Mouse (Mus musculus) olfactory bulb, adult 2 months (tissue): Measurements from ENCODE around the gene Sdc4. TPM values are rescaled to one million over a fixed set of nuclear protein-coding genes. Genes with fewer than 3 reads are reported as not detected.

Source experiments
- H3K27ac ChIP-seq: fragments of 200-500 bp; 2 replicates; pipeline ENCODE4 v1.5.1; 2012; ENCODE audit warnings: low read depth, low read length; ENCODE audit not compliant: insufficient read depth
- H3K4me1 ChIP-seq: fragments of 200-500 bp; 2 replicates; pipeline ENCODE4 v1.6.1; 2012; ENCODE audit warnings: low read length; ENCODE audit not compliant: control insufficient read depth, insufficient read depth
- H3K4me3 ChIP-seq: fragments of 200-500 bp; 2 replicates; pipeline ENCODE4 v1.5.1; 2012; ENCODE audit warnings: mild to moderate bottlenecking, low read depth, low read length, moderate library complexity; ENCODE audit not compliant: insufficient read depth
- CTCF ChIP-seq: fragments of 200-500 bp; IDR thresholded peaks from 2 replicates; pipeline ENCODE4 v1.5.1; 2012; ENCODE audit warnings: low read depth, mild to moderate bottlenecking, low read length, moderate library complexity; ENCODE audit not compliant: insufficient read depth
- POLR2A ChIP-seq: fragments of 200-500 bp; IDR thresholded peaks from 2 replicates; pipeline ENCODE4 v1.6.1; 2012; ENCODE audit warnings: mild to moderate bottlenecking, low read depth, low read length, moderate library complexity; ENCODE audit not compliant: insufficient read depth
- WGBS: fragments of 180-500 bp; shearing (Covaris S2); methylation state at CpG from one replicate; pipeline ENCODE4 v1.1.7; 2018; 5-methylcytosine and 5-hydroxymethylcytosine counted together
- polyA plus RNA-seq: library from polyadenylated mRNA; stranded (reverse); fragments of >200 nt; gene quantifications from 2 replicates; pipeline ENCODE4 v1.2.4, GENCODE M21; 2012; ENCODE audit warnings: low replicate concordance; ENCODE audit not compliant: missing spikeins, insufficient read depth, insufficient read length

Gene Sdc4
- polyA plus RNA-seq, 1 experiment = 124 TPM

GRCm38 (mm10) chr2:164442315-164443050 lies 1.2 kb downstream of the Sdc4 start:
- peak overlapping the region; percentile 58 for H3K4me3 ChIP-seq
- no peak for TF ChIP-seq CTCF
- no peak for TF ChIP-seq POLR2A
- H3K4me1 ChIP-seq = peaks cover 19% of the 10 kb centered on the region
- H3K27ac ChIP-seq = peak overlapping the region; percentile 30; the same call in 1 of the 2 replicates
- 6% methylated on average over 29 of the region's 29 CpGs for WGBS

GRCm38 (mm10) chr2:164441731-164442130 lies 2.0 kb downstream of the Sdc4 start:
- Histone ChIP-seq H3K4me1 (peaks cover 22% of the 10 kb centered on the region), H3K4me3 (peak overlapping the region; percentile 25; the same call in 1 of the 2 replicates), H3K27ac (peak overlapping the region; percentile 25; the same call in 1 of the 2 replicates)
- 49% methylated on average over 7 of the region's 7 CpGs for WGBS
- TF ChIP-seq POLR2A (no peak), CTCF (no peak)

DNA sequence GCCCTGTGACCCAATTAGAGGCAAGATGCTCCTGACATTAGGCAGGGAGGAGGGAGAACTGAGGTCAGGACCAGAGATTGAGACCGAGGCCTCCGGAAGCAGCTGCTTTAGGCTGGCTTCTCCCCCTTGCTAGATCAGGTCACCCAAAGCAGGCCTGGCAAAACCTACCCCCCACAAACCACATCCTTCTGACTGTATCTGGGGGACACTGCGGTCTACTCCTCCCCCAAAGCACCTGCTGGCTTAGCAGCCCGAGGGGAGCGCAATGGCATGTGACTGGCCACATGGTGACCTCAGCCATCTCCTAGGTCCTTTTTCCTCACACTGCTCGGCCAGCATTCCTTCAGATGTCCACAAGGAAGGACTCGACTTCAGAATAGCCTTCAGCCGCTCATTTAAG lies 2.5 kb downstream of the Sdc4 start:
- WGBS = 55% methylated on average over 8 of the region's 8 CpGs

GRCm38 (mm10) chr2:164440314-164440713 lies 3.4 kb downstream of the Sdc4 start:
- no peak overlapping the region for H3K4me3 ChIP-seq
- peaks cover 26% of the 10 kb centered on the region for H3K4me1 ChIP-seq
- no peak for TF ChIP-seq POLR2A
- TF ChIP-seq CTCF = no peak
- 77% methylated on average over 5 of the region's 5 CpGs for WGBS
- no peak overlapping the region for H3K27ac ChIP-seq

More for the DNA sequence above, 2.5 kb downstream of the Sdc4 start:
- no peak for TF ChIP-seq POLR2A
- TF ChIP-seq CTCF = no peak
- Histone ChIP-seq H3K4me1 (peaks cover 26% of the 10 kb centered on the region), H3K27ac (peak overlapping the region; percentile 25; the same call in 1 of the 2 replicates), H3K4me3 (peak overlapping the region; percentile 25; the same call in 1 of the 2 replicates)

DNA sequence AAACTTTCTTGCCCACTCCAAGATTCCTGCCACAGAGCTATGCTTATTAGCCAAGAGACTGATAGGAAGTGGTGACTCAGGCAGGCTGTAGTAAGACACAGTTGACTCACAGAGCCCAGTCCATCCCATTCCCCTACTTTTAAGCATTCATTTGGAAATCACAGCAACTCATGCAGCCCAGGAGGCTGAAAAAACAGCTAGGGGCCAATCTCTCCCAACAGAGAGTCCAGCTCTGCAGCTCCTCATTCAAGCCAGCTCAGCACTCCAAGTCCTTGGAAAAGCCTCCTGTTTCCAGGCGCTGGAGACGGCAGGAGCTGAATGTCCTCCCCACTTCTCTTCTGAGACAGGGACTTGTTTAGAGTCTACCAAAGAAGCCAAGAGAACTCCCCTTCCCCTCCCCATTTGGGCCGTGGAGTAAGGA lies 4.7 kb downstream of the Sdc4 start:
- Histone ChIP-seq H3K27ac (0 out of 2 replicates have a peak overlapping the region, but pooled peaks have one; percentile 9), H3K4me3 (no peak overlapping the region), H3K4me1 (peaks cover 28% of the 10 kb centered on the region)
- TF ChIP-seq CTCF (no peak), POLR2A (no peak)
- WGBS = 52% methylated on average over 3 of the region's 3 CpGs

DNA sequence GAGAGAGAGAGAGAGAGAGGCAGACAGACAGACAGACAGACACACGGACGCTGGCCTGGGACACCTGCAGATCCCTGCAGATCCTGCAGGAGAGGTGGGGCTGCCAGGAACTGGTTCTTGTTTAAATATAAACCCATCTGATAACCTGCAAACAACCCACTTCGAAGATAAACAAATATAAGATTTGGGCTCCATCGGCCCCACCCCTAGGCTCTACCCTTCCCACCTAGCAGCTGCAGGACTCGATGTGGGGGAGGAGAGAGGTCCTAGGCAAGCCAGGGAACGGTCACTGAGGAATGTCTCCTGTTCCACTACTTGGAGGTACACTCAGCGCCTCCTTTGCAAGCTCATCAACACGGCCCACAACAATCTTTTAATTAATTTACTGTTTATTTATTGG lies 5.4 kb downstream of the Sdc4 start:
- TF ChIP-seq POLR2A = no peak
- no peak for TF ChIP-seq CTCF
- H3K27ac ChIP-seq = 0 out of 2 replicates have a peak overlapping the region, but pooled peaks have one; percentile 25
- peaks cover 26% of the 10 kb centered on the region for H3K4me1 ChIP-seq
- H3K4me3 ChIP-seq = no peak overlapping the region
- WGBS = 76% methylated on average over 8 of the region's 8 CpGs

- Histone ChIP-seq H3K27ac (0 out of 2 replicates have a peak overlapping the region, but pooled peaks have one; percentile 25), H3K4me1 (peaks cover 27% of the 10 kb centered on the region), H3K4me3 (no peak overlapping the region)
- TF ChIP-seq POLR2A = no peak
- no peak for TF ChIP-seq CTCF
- WGBS = 77% methylated on average over 6 of the region's 6 CpGs
Observed at GRCm38 (mm10) chr2:164437710-164438109, 6.0 kb downstream of the Sdc4 start.

GRCm38 (mm10) chr2:164436961-164437360 lies 6.7 kb downstream of the Sdc4 start:
- Histone ChIP-seq H3K27ac (peak overlapping the region; percentile 50; the same call in 1 of the 2 replicates), H3K4me1 (peaks cover 29% of the 10 kb centered on the region), H3K4me3 (no peak overlapping the region)
- TF ChIP-seq POLR2A (no peak), CTCF (no peak)
- WGBS = 69% methylated on average over 3 of the region's 3 CpGs

- H3K27ac ChIP-seq = peak overlapping the region; percentile 50; the same call in 1 of the 2 replicates
- H3K4me1 ChIP-seq = peaks cover 33% of the 10 kb centered on the region
- TF ChIP-seq CTCF = no peak
- TF ChIP-seq POLR2A = no peak
- H3K4me3 ChIP-seq = no peak overlapping the region
- WGBS = 42% methylated on average over 8 of the region's 8 CpGs
Observed at GRCm38 (mm10) chr2:164436215-164436913, 7.3 kb downstream of the Sdc4 start.
